Mouse (Mus musculus): ENCODE measurements around the gene Ikzf1. TPM values are rescaled to one million over a fixed set of nuclear protein-coding genes. Genes with fewer than 3 reads are reported as not detected.

The Ikzf1 gene
- total and polyA plus RNA-seq, 2 experiments, result 1.2 to 3.3 TPM

DNA sequence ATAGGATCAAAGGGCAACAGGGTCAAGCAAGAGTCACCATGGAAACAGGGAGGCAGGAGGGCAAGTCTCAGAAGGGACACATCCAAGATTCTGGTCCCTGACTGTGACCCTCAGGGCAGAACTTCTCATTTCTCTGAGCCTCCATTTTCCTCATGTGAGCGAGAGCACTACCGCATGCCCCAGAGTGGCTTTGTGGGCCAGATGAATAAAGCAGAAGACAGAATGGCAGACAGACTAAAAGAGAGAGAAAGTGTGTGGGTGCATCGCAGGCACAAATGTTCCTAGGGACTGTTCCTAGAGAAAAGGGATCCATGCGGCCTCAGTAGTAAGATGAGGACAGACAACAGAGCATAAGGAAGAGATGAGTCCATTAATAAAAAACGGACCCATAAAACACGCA, 24.5 kb downstream of the Ikzf1 start:
- DNase-seq (ENCODE audit: extremely low read depth, low read depth, low spot score), result no peak
- Histone ChIP-seq H3K4me1 (ENCODE audit: control insufficient read depth, insufficient read depth, low read length) (no peaks in the 10 kb centered on the region), H3K36me3 (ENCODE audit: control insufficient read depth, insufficient read depth, low read length) (no peaks in the 10 kb centered on the region), H3K4me3 (ENCODE audit: insufficient read depth, low read depth, low read length) (no peak overlapping the region), H3K27ac (replicated peaks; ENCODE audit: insufficient read depth, low read depth, low read length) (no peak overlapping the region), H3K9ac (ENCODE audit: low read depth, low read length) (no peak overlapping the region), H3K79me2 (ENCODE audit: control insufficient read depth, insufficient read depth, low read length) (no peaks in the 10 kb centered on the region), H3K27me3 (ENCODE audit: control insufficient read depth, insufficient read depth, low read length) (no peaks in the 10 kb centered on the region)
- TF ChIP-seq CTCF (IDR thresholded peaks at IDR 0.05; ENCODE audit: low read depth, low read length), result no peak
- no peak for TF ChIP-seq POLR2A (IDR thresholded peaks at IDR 0.05; ENCODE audit: extremely low read depth, insufficient read depth, low read length)
- WGBS, result 88% methylated on average over 6 of the region's 6 CpGs

- Histone ChIP-seq H3K36me3 (ENCODE audit: control insufficient read depth, insufficient read depth, low read length) (no peaks in the 10 kb centered on the region), H3K27ac (replicated peaks; ENCODE audit: insufficient read depth, low read depth, low read length) (no peak overlapping the region), H3K9ac (ENCODE audit: low read depth, low read length) (no peak overlapping the region), H3K79me2 (ENCODE audit: control insufficient read depth, insufficient read depth, low read length) (no peaks in the 10 kb centered on the region), H3K27me3 (ENCODE audit: control insufficient read depth, insufficient read depth, low read length) (no peaks in the 10 kb centered on the region), H3K4me3 (ENCODE audit: insufficient read depth, low read depth, low read length) (no peak overlapping the region), H3K4me1 (ENCODE audit: control insufficient read depth, insufficient read depth, low read length) (no peaks in the 10 kb centered on the region)
- DNase-seq (ENCODE audit: extremely low read depth, low read depth, low spot score), result no peak
- TF ChIP-seq POLR2A (IDR thresholded peaks at IDR 0.05; ENCODE audit: extremely low read depth, insufficient read depth, low read length), result no peak
- TF ChIP-seq CTCF (IDR thresholded peaks at IDR 0.05; ENCODE audit: low read depth, low read length), result no peak
Measured at GRCm38 (mm10) chr11:11710718-11711117, 25.9 kb downstream of the Ikzf1 start.

- 41% methylated on average over 7 of the region's 7 CpGs for WGBS
- H3K27me3 ChIP-seq (ENCODE audit: control insufficient read depth, insufficient read depth, low read length), result no peaks in the 10 kb centered on the region
- H3K27ac ChIP-seq (replicated peaks; ENCODE audit: insufficient read depth, low read depth, low read length), result no peak overlapping the region
- H3K4me1 ChIP-seq (ENCODE audit: control insufficient read depth, insufficient read depth, low read length), result no peaks in the 10 kb centered on the region
- H3K9ac ChIP-seq (ENCODE audit: low read depth, low read length), result no peak overlapping the region
- H3K36me3 ChIP-seq (ENCODE audit: control insufficient read depth, insufficient read depth, low read length), result no peaks in the 10 kb centered on the region
- DNase-seq (ENCODE audit: extremely low read depth, low read depth, low spot score), result no peak
- H3K79me2 ChIP-seq (ENCODE audit: control insufficient read depth, insufficient read depth, low read length), result no peaks in the 10 kb centered on the region
- no peak for TF ChIP-seq POLR2A (IDR thresholded peaks at IDR 0.05; ENCODE audit: extremely low read depth, insufficient read depth, low read length)
- TF ChIP-seq CTCF (IDR thresholded peaks at IDR 0.05; ENCODE audit: low read depth, low read length), result no peak
- H3K4me3 ChIP-seq (ENCODE audit: insufficient read depth, low read depth, low read length), result no peak overlapping the region
Measured at GRCm38 (mm10) chr11:11711748-11712147, 26.9 kb downstream of the Ikzf1 start.

DNA sequence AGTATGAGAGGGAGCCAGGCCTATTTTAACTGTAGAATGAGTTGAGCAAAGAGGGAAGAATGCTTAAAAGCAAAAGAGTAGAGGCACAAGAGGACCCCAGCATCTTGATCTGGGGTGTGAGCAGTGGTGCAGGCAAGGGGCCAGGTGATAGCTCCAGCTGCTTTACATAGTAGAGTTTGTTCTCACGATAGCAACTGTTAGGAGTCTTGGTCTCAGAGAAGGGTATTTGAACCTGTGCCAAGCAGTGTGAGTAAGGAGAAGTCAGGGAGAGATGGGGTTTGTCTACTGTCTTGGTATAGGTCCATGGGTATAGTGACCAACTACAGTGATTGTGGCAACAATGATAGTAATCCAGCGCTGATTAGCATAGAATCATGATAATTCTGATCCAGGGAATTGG, 29.9 kb downstream of the Ikzf1 start:
- Histone ChIP-seq H3K4me3 (ENCODE audit: insufficient read depth, low read depth, low read length) (no peak overlapping the region), H3K36me3 (ENCODE audit: control insufficient read depth, insufficient read depth, low read length) (no peaks in the 10 kb centered on the region), H3K9ac (ENCODE audit: low read depth, low read length) (no peak overlapping the region), H3K27me3 (ENCODE audit: control insufficient read depth, insufficient read depth, low read length) (no peaks in the 10 kb centered on the region), H3K79me2 (ENCODE audit: control insufficient read depth, insufficient read depth, low read length) (no peaks in the 10 kb centered on the region), H3K27ac (replicated peaks; ENCODE audit: insufficient read depth, low read depth, low read length) (no peak overlapping the region), H3K4me1 (ENCODE audit: control insufficient read depth, insufficient read depth, low read length) (no peaks in the 10 kb centered on the region)
- TF ChIP-seq POLR2A (IDR thresholded peaks at IDR 0.05; ENCODE audit: extremely low read depth, insufficient read depth, low read length) (no peak), CTCF (IDR thresholded peaks at IDR 0.05; ENCODE audit: low read depth, low read length) (no peak)
- DNase-seq (ENCODE audit: extremely low read depth, low read depth, low spot score), result no peak
- WGBS, result 81% methylated on average over 2 of the region's 2 CpGs

DNA sequence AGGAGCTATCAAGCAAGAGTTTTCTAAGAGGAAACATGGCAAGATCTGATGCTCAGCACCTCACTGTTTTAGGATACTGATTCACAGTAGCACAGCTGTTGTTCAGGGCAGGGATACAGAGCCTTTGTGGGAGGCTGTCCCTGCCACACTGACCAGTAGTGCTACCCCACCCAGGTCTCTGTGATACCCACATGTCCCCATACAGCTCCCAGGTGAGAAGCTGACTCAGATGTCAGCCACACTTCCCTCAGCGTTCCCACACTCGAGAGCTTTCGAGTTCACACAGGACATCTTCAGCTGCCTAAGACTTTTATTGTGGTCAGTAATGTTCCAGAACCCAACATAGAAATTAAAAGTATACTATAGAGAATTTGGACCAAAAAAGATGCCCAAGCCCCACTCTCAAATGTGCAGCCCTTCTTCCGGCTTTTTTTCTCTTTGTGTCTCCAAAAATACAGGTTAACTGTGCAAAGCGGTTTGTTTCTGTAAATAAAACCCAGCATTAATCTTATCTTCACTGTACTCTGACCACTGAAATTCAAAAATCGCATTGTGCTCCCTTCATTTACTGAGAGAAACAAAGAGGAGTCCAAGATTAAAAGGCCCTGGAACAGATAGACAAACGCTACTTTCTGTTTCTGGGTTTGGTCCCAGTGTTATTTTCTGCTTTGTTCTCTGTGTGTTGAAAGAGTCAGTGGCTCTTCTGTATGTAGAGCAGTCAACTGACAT, 31.3 kb downstream of the Ikzf1 start:
- H3K27me3 ChIP-seq (ENCODE audit: control insufficient read depth, insufficient read depth, low read length), result no peaks in the 10 kb centered on the region
- WGBS, result 77% methylated on average over 7 of the region's 7 CpGs
- DNase-seq (ENCODE audit: extremely low read depth, low read depth, low spot score), result no peak
- no peak overlapping the region for H3K9ac ChIP-seq (ENCODE audit: low read depth, low read length)
- no peak overlapping the region for H3K27ac ChIP-seq (replicated peaks; ENCODE audit: insufficient read depth, low read depth, low read length)
- no peaks in the 10 kb centered on the region for H3K36me3 ChIP-seq (ENCODE audit: control insufficient read depth, insufficient read depth, low read length)
- no peak overlapping the region for H3K4me3 ChIP-seq (ENCODE audit: insufficient read depth, low read depth, low read length)
- no peak for TF ChIP-seq POLR2A (IDR thresholded peaks at IDR 0.05; ENCODE audit: extremely low read depth, insufficient read depth, low read length)
- TF ChIP-seq CTCF (IDR thresholded peaks at IDR 0.05; ENCODE audit: low read depth, low read length), result no peak
- H3K4me1 ChIP-seq (ENCODE audit: control insufficient read depth, insufficient read depth, low read length), result no peaks in the 10 kb centered on the region
- no peaks in the 10 kb centered on the region for H3K79me2 ChIP-seq (ENCODE audit: control insufficient read depth, insufficient read depth, low read length)

DNA sequence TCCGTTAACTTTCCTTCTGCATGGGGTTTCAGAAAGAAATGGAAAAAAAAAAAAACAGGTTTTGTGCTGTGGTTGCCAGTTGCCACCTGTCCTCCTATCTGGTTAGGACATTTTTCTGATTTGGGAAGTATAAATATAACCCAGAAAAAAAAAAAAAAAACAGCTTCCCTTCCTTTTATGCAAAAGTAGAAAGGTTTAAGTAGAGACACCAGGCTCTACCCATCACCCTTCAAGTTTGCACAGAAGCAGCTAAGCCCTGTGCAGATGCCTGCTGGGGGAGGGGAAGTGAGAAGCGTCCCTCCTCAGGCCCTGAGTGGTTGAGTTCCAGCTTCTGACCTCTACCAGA, 31.9 kb downstream of the Ikzf1 start:
- WGBS, result 67% methylated on average over 2 of the region's 2 CpGs
- Histone ChIP-seq H3K9ac (ENCODE audit: low read depth, low read length) (no peak overlapping the region), H3K79me2 (ENCODE audit: control insufficient read depth, insufficient read depth, low read length) (no peaks in the 10 kb centered on the region), H3K27ac (replicated peaks; ENCODE audit: insufficient read depth, low read depth, low read length) (no peak overlapping the region), H3K27me3 (ENCODE audit: control insufficient read depth, insufficient read depth, low read length) (no peaks in the 10 kb centered on the region), H3K4me1 (ENCODE audit: control insufficient read depth, insufficient read depth, low read length) (no peaks in the 10 kb centered on the region), H3K4me3 (ENCODE audit: insufficient read depth, low read depth, low read length) (no peak overlapping the region), H3K36me3 (ENCODE audit: control insufficient read depth, insufficient read depth, low read length) (no peaks in the 10 kb centered on the region)
- DNase-seq (ENCODE audit: extremely low read depth, low read depth, low spot score), result no peak
- no peak for TF ChIP-seq POLR2A (IDR thresholded peaks at IDR 0.05; ENCODE audit: extremely low read depth, insufficient read depth, low read length)
- no peak for TF ChIP-seq CTCF (IDR thresholded peaks at IDR 0.05; ENCODE audit: low read depth, low read length)

Data from liver, adult 2 months (tissue).